Mouse (Mus musculus) skeletal muscle tissue, adult 2 months (tissue): ENCODE results near the gene Prmt6.

Source experiments
- DNase-seq: peaks from one replicate; pipeline ENCODE4 v3.0.0-alpha.2; 2012; ENCODE audit warnings: low read depth, low spot score

Gene Prmt6

DNA sequence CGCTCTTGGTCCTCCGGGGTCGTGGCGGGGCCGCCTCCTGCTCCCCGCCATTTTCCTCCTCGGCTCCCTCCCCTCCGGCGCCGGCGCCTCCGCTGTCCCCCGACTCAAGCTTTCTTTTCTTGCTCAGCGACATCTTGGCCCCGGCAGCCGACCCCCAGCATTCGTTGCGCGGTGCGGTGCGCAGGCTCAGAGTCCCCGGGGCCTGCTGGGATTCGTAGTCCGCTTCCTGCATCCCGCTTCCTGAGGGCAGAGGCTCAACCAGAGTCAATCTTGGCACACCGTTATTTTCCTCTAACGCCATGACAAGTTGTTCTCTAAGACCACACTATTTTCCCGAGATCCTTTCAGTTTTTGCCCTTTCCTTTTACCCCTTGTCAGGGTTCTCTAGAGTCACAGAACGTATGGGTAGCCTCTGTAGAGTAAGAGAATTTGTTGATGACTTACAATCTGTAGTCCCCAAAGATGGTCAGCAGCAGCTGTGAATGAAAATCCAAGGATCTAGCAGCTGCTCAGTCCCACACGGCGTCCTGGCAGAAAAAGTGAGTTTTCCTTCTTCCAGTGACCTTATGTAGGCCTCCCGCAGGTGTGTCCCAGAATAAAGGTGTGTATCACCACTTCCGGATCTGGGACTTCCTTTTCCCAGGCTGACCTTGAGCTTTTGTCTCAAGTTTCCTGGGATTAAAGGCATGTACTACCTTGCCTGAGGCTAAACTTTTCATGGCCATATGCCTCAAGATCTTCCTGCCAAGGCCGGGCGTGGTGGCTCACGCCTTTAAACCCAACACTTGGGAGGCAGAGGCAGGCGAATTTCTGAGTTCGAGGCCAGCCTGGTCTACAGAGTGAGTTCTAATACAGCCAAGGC is at the start of gene Prmt6:
Prmt6 (minus strand) TSS at position 160 of the 862 bp plus-strand sequence.
- DNase-seq = peak; percentile 77

DNA sequence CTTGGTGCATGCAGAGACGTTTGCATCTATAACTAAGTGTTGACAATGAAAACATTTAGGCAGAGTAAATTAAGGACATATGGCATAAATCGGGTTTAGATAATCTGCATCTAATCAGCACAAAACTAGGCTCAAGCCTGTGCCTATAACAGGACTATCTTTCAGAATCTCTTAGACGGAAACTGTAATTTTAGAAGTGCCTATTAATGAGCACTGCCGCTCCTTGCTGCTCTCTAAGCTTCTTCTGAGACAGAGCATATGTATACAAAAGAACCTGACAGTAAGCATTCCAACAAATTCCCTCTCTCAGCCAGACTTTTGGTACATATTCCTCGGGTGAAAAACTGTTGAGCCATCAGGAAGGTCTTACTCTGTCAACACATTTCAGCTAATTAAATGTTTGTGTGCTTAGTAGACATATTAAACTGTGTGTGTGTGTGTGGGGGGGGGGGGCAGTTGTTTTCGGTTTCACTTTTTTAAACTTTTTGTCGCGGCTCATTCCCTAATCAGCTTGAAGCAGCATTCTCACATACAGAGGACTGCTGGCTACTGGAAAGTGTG is 39.8 kb upstream of the Prmt6 start:
- DNase-seq = no peak

DNA sequence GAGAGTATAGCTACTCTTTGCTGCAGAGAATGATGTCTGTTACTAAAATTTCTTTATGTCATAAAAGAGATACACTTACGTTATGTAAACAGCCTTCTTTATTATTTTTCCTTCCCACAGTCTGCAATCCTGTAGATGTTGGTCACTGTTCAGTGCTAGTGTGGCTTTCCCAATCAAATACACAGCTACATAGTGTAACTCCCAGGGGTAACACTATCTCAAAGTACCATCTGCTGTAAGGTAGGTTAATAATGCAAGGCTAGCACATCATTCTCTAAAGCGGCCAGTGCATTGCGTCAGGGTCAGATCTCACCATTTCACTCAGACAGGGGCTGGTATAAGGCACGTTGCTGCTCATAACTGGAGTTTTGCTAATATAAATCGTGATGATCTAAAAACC is 31.9 kb upstream of the Prmt6 start:
- no peak for DNase-seq

DNA sequence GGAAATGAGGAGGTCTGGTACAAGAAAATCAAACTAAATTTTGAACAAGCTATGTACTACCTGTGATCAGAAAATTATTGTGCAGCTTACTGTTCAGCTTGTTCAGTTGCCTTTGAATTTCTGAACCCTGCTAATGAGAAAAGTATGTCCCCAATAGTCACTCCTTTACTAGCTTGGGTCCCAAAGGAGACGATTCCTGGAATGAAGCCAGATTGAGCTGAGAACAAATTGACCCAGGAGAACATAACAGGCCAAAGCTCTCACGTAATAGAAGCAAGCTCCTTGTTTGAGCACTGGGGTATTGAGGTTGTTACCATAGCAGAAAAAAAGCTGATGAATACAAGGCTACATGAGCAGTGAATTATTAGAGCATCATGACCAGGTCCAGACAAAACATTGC is 17.0 kb upstream of the Prmt6 start:
- peak; percentile 36 for DNase-seq

DNA sequence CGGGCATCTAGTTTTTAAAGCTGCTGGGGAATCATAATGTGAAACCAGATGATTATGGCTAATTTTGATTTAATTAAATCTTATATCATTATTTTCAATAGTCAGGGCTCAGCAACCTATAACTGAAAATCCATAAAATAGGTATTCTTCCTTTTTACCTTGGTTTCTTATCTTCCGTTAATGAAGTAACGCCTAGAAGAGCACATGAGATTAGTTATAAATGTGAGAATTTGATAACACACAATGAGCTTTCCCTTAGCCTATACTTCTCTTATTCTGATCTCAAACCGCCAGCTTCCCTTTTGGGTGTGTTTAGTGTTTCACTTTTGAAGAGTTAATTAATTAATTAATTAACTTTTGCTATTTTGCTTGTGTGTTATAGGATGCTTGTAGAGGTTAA is 2.3 kb upstream of the Prmt6 start:
- DNase-seq = no peak

DNA sequence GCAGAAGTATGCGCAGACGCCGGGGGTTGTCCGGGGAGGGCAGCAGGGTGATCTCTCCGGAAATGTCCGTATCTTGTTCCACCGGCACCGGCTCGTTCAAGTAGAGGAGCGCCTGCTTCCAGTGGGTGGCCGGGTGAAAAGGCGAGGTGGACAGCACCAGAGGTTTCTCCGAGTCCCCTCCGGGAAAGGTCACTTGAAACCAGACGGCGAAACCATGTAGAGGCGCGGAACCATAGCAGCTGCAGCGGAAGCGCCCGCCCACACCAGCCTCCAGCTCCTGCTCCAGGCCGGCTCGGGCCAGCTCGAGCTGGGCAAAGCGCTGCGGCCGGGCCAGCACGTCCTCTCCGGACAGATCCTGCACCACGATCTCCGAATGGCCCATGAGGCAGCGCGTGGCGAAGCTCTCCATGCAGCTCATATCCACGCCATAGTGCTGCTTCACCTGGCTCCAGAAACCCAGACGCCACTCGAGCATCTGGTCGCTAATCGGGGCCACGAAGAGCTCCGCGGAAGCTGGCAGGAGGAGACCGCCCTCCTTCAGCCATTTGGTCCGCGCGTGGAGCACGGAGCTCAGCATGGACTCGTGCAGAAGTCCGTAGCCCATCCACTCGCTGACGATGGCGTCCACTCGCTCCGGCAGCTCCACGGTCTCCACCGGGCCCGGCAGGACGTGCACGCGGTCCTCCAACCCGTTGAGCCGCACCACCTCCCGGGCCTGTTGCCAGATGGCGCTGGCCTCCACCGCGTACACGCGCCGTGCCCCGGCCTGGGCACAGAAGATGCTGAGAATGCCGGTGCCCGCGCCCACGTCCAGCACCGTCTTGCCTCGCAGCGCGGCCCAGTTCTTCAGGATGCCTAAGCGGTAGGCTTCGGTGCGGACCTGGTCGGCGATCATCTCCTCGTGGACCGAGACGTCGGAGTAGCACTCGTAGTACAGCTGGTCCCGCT is 633 bp downstream of the Prmt6 start:
- DNase-seq = peak; percentile 38

DNA sequence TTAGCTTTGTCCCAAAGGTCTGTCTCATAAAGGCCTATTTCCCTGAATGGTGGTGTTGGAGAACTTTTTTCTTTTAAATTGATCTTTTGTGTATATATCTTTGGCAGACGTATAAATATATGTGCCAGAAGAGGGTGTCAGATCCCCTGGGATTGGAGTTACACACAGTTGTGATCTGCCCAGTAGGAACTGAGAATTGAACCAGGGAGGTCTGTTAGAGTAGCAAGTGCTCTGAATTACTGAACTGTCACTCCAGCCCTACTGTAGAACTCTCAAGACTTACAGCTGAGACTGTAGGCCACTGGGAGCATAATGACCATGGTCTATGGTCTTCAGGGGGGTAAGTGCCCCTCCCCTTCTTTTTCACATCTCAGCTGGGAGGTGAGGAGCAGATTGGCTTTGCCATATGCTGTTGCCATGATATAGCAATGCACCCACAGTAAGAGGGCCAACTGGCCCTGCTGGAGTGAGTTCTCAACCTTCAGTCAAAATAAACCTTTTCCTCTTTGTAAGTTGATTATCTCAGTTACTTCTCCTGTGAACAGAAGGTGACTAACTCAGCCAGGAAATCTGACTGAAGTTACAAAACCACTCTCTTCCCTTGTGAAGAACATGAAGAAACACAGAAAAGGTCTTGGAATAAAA is 13.9 kb downstream of the Prmt6 start:
- no peak for DNase-seq
